Mouse (Mus musculus) midbrain, postnatal 0 days (tissue): ENCODE results near the gene Abi2. TPM values are rescaled to one million over a fixed set of nuclear protein-coding genes. Genes with fewer than 3 reads are reported as not detected.
"Not testable (repeated sequence)": the region's sequence is repeated elsewhere in the genome, so short reads cannot be mapped to it uniquely, and the experiment has no call there.

Experiments
- ATAC-seq: fragments of 200-750 bp; cut with Nextera tagmentation; 2 replicates; pipeline ENCODE4 v1.8.0; 2017; ENCODE audit warnings: moderate number of reproducible peaks, mild to moderate bottlenecking, moderate TSS enrichment, moderate library complexity; ENCODE audit not compliant: low FRiP score
- DNase-seq: peaks from one replicate; pipeline ENCODE4 v3.0.0-alpha.2; 2015; ENCODE audit warnings: low spot score
- H3K27ac ChIP-seq: fragments of 300-500 bp; sonication (generic); 2 replicates; pipeline ENCODE4 v1.5.1; 2014; ENCODE audit warnings: low read depth, mild to moderate bottlenecking, low read length, mixed read lengths
- H3K27me3 ChIP-seq: fragments of 300-500 bp; sonication (generic); 2 replicates; pipeline ENCODE4 v1.6.1; 2014; ENCODE audit warnings: low read length, control low read depth, mixed read lengths; ENCODE audit not compliant: insufficient read depth
- H3K36me3 ChIP-seq: fragments of 300-500 bp; sonication (generic); 2 replicates; pipeline ENCODE4 v1.6.1; 2014; ENCODE audit warnings: low read length, control low read depth, mixed read lengths; ENCODE audit not compliant: insufficient read depth
- H3K4me1 ChIP-seq: fragments of 300-500 bp; sonication (generic); 2 replicates; pipeline ENCODE4 v1.6.1; 2014; ENCODE audit warnings: mild to moderate bottlenecking, control low read depth, antibody characterized with exemption, low read length, mixed read lengths; ENCODE audit not compliant: insufficient read depth
- H3K4me2 ChIP-seq: fragments of 300-500 bp; sonication (generic); 2 replicates; pipeline ENCODE4 v1.6.1; 2014; ENCODE audit warnings: low read depth, mild to moderate bottlenecking, low read length, mixed read lengths; ENCODE audit not compliant: poor library complexity, severe bottlenecking
- H3K4me3 ChIP-seq: fragments of 300-500 bp; sonication (generic); 2 replicates; pipeline ENCODE4 v1.5.1; 2014; ENCODE audit warnings: low read depth, mild to moderate bottlenecking, low read length, moderate library complexity
- H3K9ac ChIP-seq: fragments of 300-500 bp; sonication (generic); replicated peaks from 2 replicates; pipeline ENCODE4 v1.6.1; 2014; ENCODE audit warnings: mild to moderate bottlenecking, low read length, moderate library complexity, mixed read lengths; ENCODE audit not compliant: poor library complexity, severe bottlenecking
- H3K9me3 ChIP-seq: fragments of 300-500 bp; sonication (generic); 2 replicates; pipeline ENCODE4 v1.6.1; 2016; ENCODE audit warnings: low read length, control low read depth
- CTCF ChIP-seq: IDR thresholded peaks from 2 replicates; pipeline ENCODE4 v1.5.1; 2016; ENCODE audit warnings: antibody characterized with exemption, mild to moderate bottlenecking
- WGBS: fragments of 180-500 bp; shearing (Covaris S2); extraction: QIAGEN DNeasy Blood & Tissue Kit; methylation state at CpG from one replicate; pipeline ENCODE4 v1.1.7; 2014; 5-methylcytosine and 5-hydroxymethylcytosine counted together
- polyA plus RNA-seq: library from polyadenylated mRNA; unstranded; fragments of >200 nt; fragmentation: Nextera tagmentation; extraction: Ambion mirVana; gene quantifications from 2 replicates; pipeline ENCODE4 v1.2.1, GENCODE M21; 2015
- total RNA-seq: library from RNA; depleted of rRNA; stranded (reverse); fragments of >200 nt; gene quantifications from 2 replicates; pipeline ENCODE4 v1.2.3, GENCODE M21; 2014

Gene Abi2
- total and polyA plus RNA-seq, 2 experiments from 2014 or later: 98.2 to 269 TPM

- WGBS: 32% methylated on average over 1 of the region's 1 CpGs
- TF ChIP-seq CTCF: no peak
- no peak overlapping the region for H3K9ac ChIP-seq
- no peak overlapping the region for H3K4me2 ChIP-seq
- H3K4me1 ChIP-seq: no peaks in the 10 kb centered on the region
- H3K36me3 ChIP-seq: 0 out of 2 replicates have a peak, but pooled peaks cover 2% of the 10 kb centered on the region
- DNase-seq: no peak
- H3K9me3 ChIP-seq: no peaks in the 10 kb centered on the region
- no peak overlapping the region for H3K4me3 ChIP-seq
- no peak for ATAC-seq
- H3K27me3 ChIP-seq: no peaks in the 10 kb centered on the region
- no peak overlapping the region for H3K27ac ChIP-seq
These were observed 23.1 kb downstream of the Abi2 start for GRCm38 (mm10) chr1:60432497-60432896.

DNA sequence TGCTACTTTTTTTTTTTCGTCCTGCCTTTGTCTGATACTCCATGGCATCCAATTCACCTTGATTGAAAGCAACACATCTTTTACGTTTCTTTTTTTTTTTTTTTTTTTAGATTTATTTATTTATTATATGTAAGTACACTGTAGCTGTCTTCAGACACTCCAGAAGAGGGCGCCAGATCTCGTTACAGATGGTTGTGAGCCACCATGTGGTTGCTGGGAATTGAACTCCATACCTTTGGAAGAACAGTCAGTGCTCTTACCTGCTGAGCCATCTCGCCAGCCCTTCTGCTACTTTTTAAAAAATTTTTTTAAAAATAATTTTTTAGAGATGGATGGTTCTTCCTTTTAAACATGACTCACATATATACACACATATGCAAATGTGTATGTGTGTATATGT is 32.0 kb downstream of the Abi2 start:
- H3K4me1 ChIP-seq, DNase-seq, H3K36me3 ChIP-seq, H3K4me3 ChIP-seq, H3K27me3 ChIP-seq, ATAC-seq, H3K9me3 ChIP-seq, H3K27ac ChIP-seq, H3K9ac ChIP-seq, H3K4me2 ChIP-seq: not testable (repeated sequence)
- WGBS: 83% methylated on average over 5 of the region's 5 CpGs

DNA sequence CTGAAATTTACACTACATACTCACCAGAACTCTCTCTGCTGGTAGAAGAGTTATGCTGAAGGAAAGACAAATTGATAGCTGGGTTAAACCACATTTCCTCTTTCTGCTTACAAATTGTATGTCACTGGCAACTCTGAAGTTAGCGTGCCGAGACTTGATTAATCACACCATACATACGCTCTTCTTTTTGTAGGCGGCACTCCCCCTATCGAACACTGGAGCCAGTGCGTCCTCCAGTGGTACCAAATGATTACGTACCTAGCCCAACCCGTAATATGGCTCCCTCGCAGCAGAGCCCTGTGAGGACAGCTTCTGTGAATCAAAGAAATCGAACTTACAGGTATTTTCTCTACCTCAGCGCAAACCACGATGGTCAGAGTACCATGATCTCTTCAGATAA is 37.6 kb downstream of the Abi2 start:
- no peak for ATAC-seq
- Histone ChIP-seq H3K4me1 (no peaks in the 10 kb centered on the region), H3K9me3 (no peaks in the 10 kb centered on the region), H3K27me3 (no peaks in the 10 kb centered on the region), H3K4me2 (no peak overlapping the region), H3K4me3 (no peak overlapping the region), H3K27ac (no peak overlapping the region), H3K36me3 (peaks cover 16% of the 10 kb centered on the region), H3K9ac (no peak overlapping the region)
- peak; percentile 36 for TF ChIP-seq CTCF
- 88% methylated on average over 12 of the region's 12 CpGs for WGBS
- DNase-seq: no peak

DNA sequence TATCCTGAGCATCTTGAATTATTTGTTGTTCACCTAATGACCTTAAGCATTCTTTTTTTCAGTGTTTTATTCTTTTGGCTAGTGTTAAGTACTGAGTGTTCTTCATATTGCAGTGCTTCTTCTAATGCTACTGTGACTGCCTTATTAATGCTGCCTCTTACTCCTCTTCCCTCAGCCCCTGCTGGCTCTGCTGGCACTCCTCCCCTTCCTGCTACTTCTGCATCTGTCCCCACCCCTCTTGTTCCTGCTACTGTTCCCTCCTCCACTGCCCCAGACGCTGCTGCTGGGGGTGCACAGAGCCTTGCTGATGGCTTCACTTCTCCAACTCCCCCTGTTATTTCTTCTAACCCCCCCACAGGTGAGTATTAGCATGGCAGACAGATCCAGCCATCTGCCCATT is 40.5 kb downstream of the Abi2 start:
- no peak for ATAC-seq
- H3K4me2 ChIP-seq: no peak overlapping the region
- peaks cover 21% of the 10 kb centered on the region for H3K36me3 ChIP-seq
- DNase-seq: no peak
- TF ChIP-seq CTCF: no peak
- H3K27ac ChIP-seq: no peak overlapping the region
- H3K4me3 ChIP-seq: no peak overlapping the region
- no peaks in the 10 kb centered on the region for H3K4me1 ChIP-seq
- WGBS: 44% methylated on average over 1 of the region's 1 CpGs
- H3K9me3 ChIP-seq: no peaks in the 10 kb centered on the region
- H3K27me3 ChIP-seq: no peaks in the 10 kb centered on the region
- H3K9ac ChIP-seq: no peak overlapping the region

GRCm38 (mm10) chr1:60460623-60461022 is 51.2 kb downstream of the Abi2 start:
- Histone ChIP-seq H3K36me3 (peaks cover 2% of the 10 kb centered on the region; the same call in 1 of the 2 replicates), H3K4me1 (no peaks in the 10 kb centered on the region), H3K27me3 (no peaks in the 10 kb centered on the region), H3K9ac (no peak overlapping the region), H3K27ac (no peak overlapping the region), H3K9me3 (no peaks in the 10 kb centered on the region), H3K4me2 (no peak overlapping the region), H3K4me3 (no peak overlapping the region)
- TF ChIP-seq CTCF: no peak
- DNase-seq (no peak), ATAC-seq (no peak)
- 94% methylated on average over 1 of the region's 1 CpGs for WGBS

DNA sequence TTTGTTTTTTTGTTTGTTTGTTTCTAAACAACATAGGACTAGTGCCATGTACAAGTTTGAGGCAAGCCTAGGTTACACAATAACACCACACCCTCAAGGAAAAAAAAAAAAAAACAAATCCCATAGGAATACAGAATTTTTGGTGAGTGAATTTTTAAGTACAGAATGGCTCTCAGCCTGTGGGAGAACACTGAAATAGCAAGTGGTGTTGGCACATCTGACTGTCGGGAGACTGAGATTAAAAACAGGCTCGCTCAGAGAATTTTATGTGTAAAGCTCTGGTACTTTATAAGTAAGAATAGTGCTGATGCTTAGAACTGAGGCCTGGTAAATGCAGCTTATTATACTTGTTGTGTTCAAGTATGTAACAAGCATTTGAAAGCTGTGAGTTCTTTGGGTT is 60.1 kb downstream of the Abi2 start:
- no peak for TF ChIP-seq CTCF
- DNase-seq (no peak), ATAC-seq (no peak)
- Histone ChIP-seq H3K4me1 (no peaks in the 10 kb centered on the region), H3K9ac (no peak overlapping the region), H3K4me3 (no peak overlapping the region), H3K36me3 (peaks cover 17% of the 10 kb centered on the region; the same call in 1 of the 2 replicates), H3K27ac (no peak overlapping the region), H3K4me2 (no peak overlapping the region), H3K9me3 (no peaks in the 10 kb centered on the region), H3K27me3 (no peaks in the 10 kb centered on the region)
- WGBS: 74% methylated on average over 2 of the region's 2 CpGs
